Mouse (Mus musculus) midbrain, embryonic 15.5 days (tissue): ENCODE measurements around the gene Bach2. TPM values are rescaled to one million over a fixed set of nuclear protein-coding genes. Genes with fewer than 3 reads are reported as not detected.

Experiments
- ATAC-seq: fragments of 200-750 bp; cut with Nextera tagmentation; replicated peaks from 2 replicates; pipeline ENCODE4 v1.8.0; 2017; ENCODE audit warnings: moderate TSS enrichment
- H3K27ac ChIP-seq: fragments of 300-500 bp; sonication (generic); 2 replicates; pipeline ENCODE4 v1.5.1; 2015; ENCODE audit warnings: mild to moderate bottlenecking, inconsistent platforms
- H3K27me3 ChIP-seq: fragments of 300-500 bp; sonication (generic); replicated peaks from 2 replicates; pipeline ENCODE4 v1.6.1; 2015; ENCODE audit warnings: inconsistent platforms
- H3K36me3 ChIP-seq: fragments of 300-500 bp; sonication (generic); replicated peaks from 2 replicates; pipeline ENCODE4 v1.6.1; 2015; ENCODE audit warnings: inconsistent platforms
- H3K4me1 ChIP-seq: fragments of 300-500 bp; sonication (generic); 2 replicates; pipeline ENCODE4 v1.6.1; 2015; ENCODE audit warnings: inconsistent platforms
- H3K4me2 ChIP-seq: fragments of 300-500 bp; sonication (generic); 2 replicates; pipeline ENCODE4 v1.6.1; 2015; ENCODE audit warnings: inconsistent platforms, mild to moderate bottlenecking, moderate library complexity
- H3K4me3 ChIP-seq: fragments of 300-500 bp; sonication (generic); 2 replicates; pipeline ENCODE4 v1.5.1; 2015; ENCODE audit warnings: mild to moderate bottlenecking, inconsistent platforms
- H3K9ac ChIP-seq: fragments of 300-500 bp; sonication (generic); 2 replicates; pipeline ENCODE4 v1.6.1; 2015; ENCODE audit warnings: mild to moderate bottlenecking, inconsistent platforms
- H3K9me3 ChIP-seq: fragments of 300-500 bp; sonication (generic); 2 replicates; pipeline ENCODE4 v1.6.1; 2016; ENCODE audit warnings: inconsistent platforms
- WGBS: fragments of 180-500 bp; shearing (Covaris S2); methylation state at CpG from one replicate; pipeline ENCODE4 v1.1.7; 2015; ENCODE audit warnings: mixed read lengths; 5-methylcytosine and 5-hydroxymethylcytosine counted together
- polyA plus RNA-seq: library from polyadenylated mRNA; unstranded; fragments of >200 nt; fragmentation: Nextera tagmentation; extraction: Ambion mirVana; gene quantifications from 2 replicates; pipeline ENCODE4 v1.2.1, GENCODE M21; 2015

Gene Bach2
- polyA plus RNA-seq, 1 experiment from 2014 or later: 22.3 TPM

- WGBS: 82% methylated on average over 6 of the region's 6 CpGs
- peaks cover 66% of the 10 kb centered on the region for H3K4me1 ChIP-seq
Observed at GRCm38 (mm10) chr4:32246020-32246419, 7.4 kb downstream of the Bach2 start.

GRCm38 (mm10) chr4:32246801-32247200 lies 8.2 kb downstream of the Bach2 start:
- ATAC-seq: no peak
- Histone ChIP-seq H3K9me3 (no peaks in the 10 kb centered on the region), H3K4me1 (peaks cover 64% of the 10 kb centered on the region), H3K4me3 (no peak overlapping the region), H3K36me3 (no peaks in the 10 kb centered on the region), H3K9ac (no peak overlapping the region), H3K27ac (no peak overlapping the region), H3K4me2 (no peak overlapping the region), H3K27me3 (no peaks in the 10 kb centered on the region)
- 18% methylated on average over 7 of the region's 7 CpGs for WGBS

More at GRCm38 (mm10) chr4:32246020-32246419, 7.4 kb downstream of the Bach2 start:
- Histone ChIP-seq H3K9ac (no peak overlapping the region), H3K9me3 (no peaks in the 10 kb centered on the region), H3K27ac (no peak overlapping the region), H3K36me3 (no peaks in the 10 kb centered on the region), H3K4me3 (no peak overlapping the region), H3K27me3 (no peaks in the 10 kb centered on the region), H3K4me2 (no peak overlapping the region)
- no peak for ATAC-seq

GRCm38 (mm10) chr4:32247463-32248113 lies 9.0 kb downstream of the Bach2 start:
- no peak overlapping the region for H3K4me3 ChIP-seq
- H3K27ac ChIP-seq: no peak overlapping the region
- H3K9me3 ChIP-seq: no peaks in the 10 kb centered on the region
- ATAC-seq: no peak
- no peaks in the 10 kb centered on the region for H3K36me3 ChIP-seq
- H3K4me2 ChIP-seq: no peak overlapping the region
- H3K27me3 ChIP-seq: no peaks in the 10 kb centered on the region
- WGBS: 63% methylated on average over 11 of the region's 11 CpGs
- no peak overlapping the region for H3K9ac ChIP-seq
- peaks cover 63% of the 10 kb centered on the region for H3K4me1 ChIP-seq

GRCm38 (mm10) chr4:32248236-32248635 lies 9.6 kb downstream of the Bach2 start:
- no peaks in the 10 kb centered on the region for H3K36me3 ChIP-seq
- no peak overlapping the region for H3K4me3 ChIP-seq
- no peaks in the 10 kb centered on the region for H3K9me3 ChIP-seq
- H3K9ac ChIP-seq: no peak overlapping the region
- H3K4me2 ChIP-seq: no peak overlapping the region
- no peak overlapping the region for H3K27ac ChIP-seq
- peaks cover 57% of the 10 kb centered on the region for H3K4me1 ChIP-seq
- 41% methylated on average over 6 of the region's 6 CpGs for WGBS
- ATAC-seq: no peak
- H3K27me3 ChIP-seq: no peaks in the 10 kb centered on the region

GRCm38 (mm10) chr4:32248990-32249393 lies 10.4 kb downstream of the Bach2 start:
- WGBS: 67% methylated on average over 9 of the region's 9 CpGs
- no peak for ATAC-seq

GRCm38 (mm10) chr4:32249748-32250332 lies 11.2 kb downstream of the Bach2 start:
- Histone ChIP-seq H3K4me2 (peak overlapping the region; percentile 33), H3K4me3 (no peak overlapping the region), H3K9ac (no peak overlapping the region), H3K9me3 (no peaks in the 10 kb centered on the region), H3K27me3 (no peaks in the 10 kb centered on the region), H3K27ac (no peak overlapping the region), H3K4me1 (peaks cover 48% of the 10 kb centered on the region), H3K36me3 (no peaks in the 10 kb centered on the region)
- WGBS: 59% methylated on average over 15 of the region's 15 CpGs
- peak; percentile 49; the same call in 1 of the 2 replicates for ATAC-seq

More at GRCm38 (mm10) chr4:32248990-32249393, 10.4 kb downstream of the Bach2 start:
- Histone ChIP-seq H3K4me2 (no peak overlapping the region), H3K9me3 (no peaks in the 10 kb centered on the region), H3K27ac (no peak overlapping the region), H3K4me1 (peaks cover 52% of the 10 kb centered on the region), H3K4me3 (no peak overlapping the region), H3K9ac (no peak overlapping the region), H3K27me3 (no peaks in the 10 kb centered on the region), H3K36me3 (no peaks in the 10 kb centered on the region)

GRCm38 (mm10) chr4:32250333-32251004 lies 11.9 kb downstream of the Bach2 start:
- Histone ChIP-seq H3K36me3 (no peaks in the 10 kb centered on the region), H3K4me1 (peaks cover 48% of the 10 kb centered on the region), H3K4me3 (no peak overlapping the region), H3K27ac (peak overlapping the region; percentile 26), H3K9me3 (no peaks in the 10 kb centered on the region), H3K4me2 (peak overlapping the region; percentile 33), H3K9ac (no peak overlapping the region), H3K27me3 (no peaks in the 10 kb centered on the region)
- 4% methylated on average over 16 of the region's 16 CpGs for WGBS
- ATAC-seq: peak; percentile 34; the same call in 1 of the 2 replicates

GRCm38 (mm10) chr4:32251005-32251365 lies 12.4 kb downstream of the Bach2 start:
- no peaks in the 10 kb centered on the region for H3K36me3 ChIP-seq
- peak overlapping the region; percentile 26 for H3K27ac ChIP-seq
- no peaks in the 10 kb centered on the region for H3K9me3 ChIP-seq
- H3K9ac ChIP-seq: no peak overlapping the region; the same call in 1 of the 2 replicates
- peak; percentile 34; the same call in 1 of the 2 replicates for ATAC-seq
- H3K4me1 ChIP-seq: peaks cover 46% of the 10 kb centered on the region
- H3K4me2 ChIP-seq: peak overlapping the region; percentile 33
- WGBS: 1% methylated on average over 8 of the region's 8 CpGs
- no peaks in the 10 kb centered on the region for H3K27me3 ChIP-seq
- no peak overlapping the region for H3K4me3 ChIP-seq

GRCm38 (mm10) chr4:32251946-32252672 lies 13.5 kb downstream of the Bach2 start:
- ATAC-seq: no peak
- H3K27me3 ChIP-seq: no peaks in the 10 kb centered on the region
- H3K36me3 ChIP-seq: no peaks in the 10 kb centered on the region
- H3K27ac ChIP-seq: no peak overlapping the region
- 42% methylated on average over 15 of the region's 15 CpGs for WGBS
- H3K9ac ChIP-seq: no peak overlapping the region
- H3K9me3 ChIP-seq: no peaks in the 10 kb centered on the region
- H3K4me2 ChIP-seq: no peak overlapping the region
- H3K4me1 ChIP-seq: peaks cover 35% of the 10 kb centered on the region
- H3K4me3 ChIP-seq: no peak overlapping the region

GRCm38 (mm10) chr4:32257686-32258085 lies 19.1 kb downstream of the Bach2 start:
- ATAC-seq: no peak
- WGBS: 81% methylated on average over 12 of the region's 12 CpGs
- no peaks in the 10 kb centered on the region for H3K9me3 ChIP-seq

GRCm38 (mm10) chr4:32258093-32258492 lies 19.5 kb downstream of the Bach2 start:
- Histone ChIP-seq H3K27ac (no peak overlapping the region), H3K36me3 (no peaks in the 10 kb centered on the region), H3K4me3 (no peak overlapping the region), H3K9ac (no peak overlapping the region), H3K9me3 (no peaks in the 10 kb centered on the region), H3K4me2 (no peak overlapping the region), H3K27me3 (no peaks in the 10 kb centered on the region), H3K4me1 (peaks cover 3% of the 10 kb centered on the region; the same call in 1 of the 2 replicates)
- 92% methylated on average over 13 of the region's 13 CpGs for WGBS
- ATAC-seq: no peak

More at GRCm38 (mm10) chr4:32257686-32258085, 19.1 kb downstream of the Bach2 start:
- H3K4me2 ChIP-seq: no peak overlapping the region
- no peak overlapping the region for H3K9ac ChIP-seq
- no peak overlapping the region for H3K4me3 ChIP-seq
- peaks cover 3% of the 10 kb centered on the region; the same call in 1 of the 2 replicates for H3K4me1 ChIP-seq
- no peaks in the 10 kb centered on the region for H3K36me3 ChIP-seq
- H3K27ac ChIP-seq: no peak overlapping the region
- H3K27me3 ChIP-seq: no peaks in the 10 kb centered on the region

- Histone ChIP-seq H3K27ac (no peak overlapping the region), H3K9ac (no peak overlapping the region), H3K9me3 (no peaks in the 10 kb centered on the region), H3K27me3 (no peaks in the 10 kb centered on the region), H3K36me3 (no peaks in the 10 kb centered on the region), H3K4me1 (peaks cover 3% of the 10 kb centered on the region; the same call in 1 of the 2 replicates), H3K4me3 (no peak overlapping the region), H3K4me2 (no peak overlapping the region)
- ATAC-seq: no peak
- 95% methylated on average over 7 of the region's 7 CpGs for WGBS
Observed at GRCm38 (mm10) chr4:32258596-32258995, 20.0 kb downstream of the Bach2 start.
